Mouse (Mus musculus) olfactory bulb, adult 2 months (tissue): Measurements from ENCODE around the gene Tex14. TPM values are rescaled to one million over a fixed set of nuclear protein-coding genes. Genes with fewer than 3 reads are reported as not detected.
A peak's percentile ranks its signal among the peaks of the same experiment; 100 is the strongest.

Experiments
- H3K27ac ChIP-seq: fragments of 200-500 bp; 2 replicates; pipeline ENCODE4 v1.5.1; 2012; ENCODE audit warnings: low read depth, low read length; ENCODE audit not compliant: insufficient read depth
- H3K4me1 ChIP-seq: fragments of 200-500 bp; 2 replicates; pipeline ENCODE4 v1.6.1; 2012; ENCODE audit warnings: low read length; ENCODE audit not compliant: control insufficient read depth, insufficient read depth
- H3K4me3 ChIP-seq: fragments of 200-500 bp; 2 replicates; pipeline ENCODE4 v1.5.1; 2012; ENCODE audit warnings: mild to moderate bottlenecking, low read depth, low read length, moderate library complexity; ENCODE audit not compliant: insufficient read depth
- CTCF ChIP-seq: fragments of 200-500 bp; IDR thresholded peaks from 2 replicates; pipeline ENCODE4 v1.5.1; 2012; ENCODE audit warnings: low read depth, mild to moderate bottlenecking, low read length, moderate library complexity; ENCODE audit not compliant: insufficient read depth
- POLR2A ChIP-seq: fragments of 200-500 bp; IDR thresholded peaks from 2 replicates; pipeline ENCODE4 v1.6.1; 2012; ENCODE audit warnings: mild to moderate bottlenecking, low read depth, low read length, moderate library complexity; ENCODE audit not compliant: insufficient read depth
- WGBS: fragments of 180-500 bp; shearing (Covaris S2); methylation state at CpG from one replicate; pipeline ENCODE4 v1.1.7; 2018; 5-methylcytosine and 5-hydroxymethylcytosine counted together
- polyA plus RNA-seq: library from polyadenylated mRNA; stranded (reverse); fragments of >200 nt; gene quantifications from 2 replicates; pipeline ENCODE4 v1.2.4, GENCODE M21; 2012; ENCODE audit warnings: low replicate concordance; ENCODE audit not compliant: missing spikeins, insufficient read depth, insufficient read length

The Tex14 gene
- not detected in 2 replicates for polyA plus RNA-seq

DNA sequence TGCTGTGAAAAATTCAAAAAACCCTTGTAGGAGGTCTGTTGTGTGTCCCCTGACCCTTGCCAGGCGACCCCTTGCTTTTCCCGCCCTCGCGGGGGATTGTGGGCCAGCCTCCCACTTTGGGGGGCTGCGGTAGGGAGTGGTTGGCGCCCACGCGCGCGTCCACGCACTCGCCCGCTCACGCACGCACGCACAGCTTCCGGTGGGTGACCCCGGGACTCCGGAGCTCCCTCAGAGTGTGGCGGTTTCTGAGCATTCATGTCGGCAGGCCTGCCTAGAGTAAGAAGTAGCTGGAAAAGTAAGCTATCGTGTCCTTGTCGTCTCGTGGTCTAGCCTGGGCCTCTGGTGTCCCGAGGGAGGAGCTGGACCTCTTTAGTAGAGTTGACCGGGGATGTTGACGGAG is at the start of gene Tex14, which contains the start of gene Rad51c:
Tex14 (plus strand) TSS at position 190 of the 400 bp plus-strand sequence.
Rad51c (minus strand) TSS at position 79 of the 400 bp plus-strand sequence.
- Histone ChIP-seq H3K4me3 (peak within 1 kb of the TSS; percentile 71), H3K27ac (peak within 1 kb of the TSS; percentile 97), H3K4me1 (peaks cover 7% of the 10 kb centered on the region)
- TF ChIP-seq POLR2A (no peak), CTCF (no peak)
- WGBS = 83% methylated on average over 27 of the region's 27 CpGs

DNA sequence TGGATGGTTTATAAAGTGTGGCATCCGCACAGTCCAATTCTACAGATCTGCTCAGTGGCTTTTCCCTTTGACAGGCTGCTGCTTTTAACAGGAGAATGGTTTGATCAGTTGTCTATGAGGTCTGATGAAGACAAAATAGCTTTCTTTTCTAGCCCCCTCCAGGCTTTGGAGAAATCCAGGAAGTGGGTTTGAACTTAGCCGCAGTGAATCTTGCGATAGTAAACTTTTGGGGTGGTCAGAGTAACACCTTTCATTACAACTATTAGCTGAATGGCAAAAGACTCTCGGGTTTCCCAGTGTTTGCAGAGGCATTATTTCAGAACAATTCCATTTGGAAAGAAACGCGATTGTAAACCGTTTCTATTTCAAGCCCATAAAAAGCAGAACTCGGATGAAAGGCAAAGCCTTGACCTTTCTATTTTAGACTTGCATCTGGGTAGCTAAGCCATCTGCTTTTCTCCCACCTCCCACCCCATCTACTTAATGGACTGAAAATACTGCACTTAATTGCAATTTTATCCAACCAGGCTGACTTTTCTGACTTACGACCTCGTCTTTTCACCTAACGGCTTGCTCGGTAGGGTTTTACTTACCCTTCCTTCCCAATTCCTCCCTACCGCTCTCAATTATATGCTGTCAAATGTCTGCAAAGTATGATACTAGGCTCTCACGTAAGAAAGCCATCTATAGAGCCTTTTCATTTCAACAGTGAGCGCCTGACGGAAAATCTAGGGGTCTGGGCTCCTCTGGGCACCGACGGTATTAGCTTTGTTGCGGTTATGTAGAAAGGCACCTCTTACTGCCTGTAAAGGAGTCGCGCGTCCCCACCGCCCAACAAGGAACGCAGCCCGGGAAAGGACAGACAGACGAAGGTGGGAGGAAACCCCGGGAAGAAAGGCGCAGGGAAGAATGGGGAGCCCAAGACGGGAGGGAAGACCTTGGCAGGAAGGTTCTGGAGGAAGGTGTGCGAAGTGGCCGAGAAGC is 47.3 kb upstream of the Tex14 start:
- peaks cover 4% of the 10 kb centered on the region; the same call in 1 of the 2 replicates for H3K4me1 ChIP-seq
- peak overlapping the region; percentile 92 for H3K27ac ChIP-seq
- TF ChIP-seq CTCF = no peak
- TF ChIP-seq POLR2A = no peak
- 1% methylated on average over 31 of the region's 31 CpGs for WGBS
- peak overlapping the region; percentile 89 for H3K4me3 ChIP-seq

DNA sequence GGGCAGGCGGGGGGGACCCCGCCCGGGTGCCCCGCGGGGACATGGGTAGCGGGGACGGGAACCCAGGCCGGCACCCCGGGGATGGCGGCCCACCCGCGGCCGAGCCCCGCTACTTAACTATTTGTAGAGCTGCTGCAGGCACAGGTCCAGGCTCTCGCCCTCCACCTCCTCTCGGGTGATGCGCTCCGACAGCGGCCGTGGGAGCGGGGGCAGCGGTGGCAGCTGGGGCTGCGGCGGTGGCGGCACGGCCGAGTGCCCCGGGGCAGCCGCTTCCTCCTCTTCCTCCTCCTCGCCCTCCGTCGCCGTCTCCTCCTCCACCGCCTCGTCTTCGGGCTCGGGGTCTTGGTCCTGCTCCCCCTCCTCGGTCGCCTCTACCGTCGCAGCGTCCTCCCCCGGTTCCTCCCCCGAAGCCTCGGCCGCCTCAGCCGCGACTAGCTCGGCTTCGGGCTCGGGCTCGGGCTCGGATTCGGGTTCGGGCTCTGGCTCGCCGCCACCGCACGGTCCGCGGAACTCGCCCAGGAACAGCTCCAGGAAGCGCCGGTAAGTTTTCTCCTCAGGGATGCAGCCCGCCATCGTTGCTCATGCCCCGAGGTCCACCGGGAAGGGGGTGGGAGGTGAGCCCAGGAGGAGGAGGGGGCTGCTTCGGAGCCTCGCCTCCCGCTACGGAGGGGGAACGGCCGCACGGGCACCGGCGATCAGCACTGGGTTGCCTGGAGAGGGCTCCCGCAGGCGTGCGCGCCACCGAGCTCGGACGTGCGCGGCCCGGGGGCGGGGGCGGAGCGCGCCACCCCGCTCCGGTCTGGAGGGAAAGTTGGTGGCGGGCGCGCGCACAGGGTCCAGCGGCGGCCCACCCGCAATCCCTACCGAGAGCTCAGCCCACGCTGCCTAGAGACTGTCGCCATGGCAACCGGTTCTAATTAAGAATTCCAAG is 46.3 kb upstream of the Tex14 start, which contains the start of gene Ppm1e:
Ppm1e (minus strand) TSS at position 693 of the 931 bp plus-strand sequence.
- Histone ChIP-seq H3K4me1 (peaks cover 4% of the 10 kb centered on the region; the same call in 1 of the 2 replicates), H3K4me3 (peak within 1 kb of the TSS; percentile 89), H3K27ac (peak within 1 kb of the TSS; percentile 92)
- peak; percentile 85 for TF ChIP-seq POLR2A
- TF ChIP-seq CTCF = 0 out of 2 replicates have a peak, but pooled peaks have one; percentile 29
- under 1% methylated on average over 104 of the region's 104 CpGs for WGBS

DNA sequence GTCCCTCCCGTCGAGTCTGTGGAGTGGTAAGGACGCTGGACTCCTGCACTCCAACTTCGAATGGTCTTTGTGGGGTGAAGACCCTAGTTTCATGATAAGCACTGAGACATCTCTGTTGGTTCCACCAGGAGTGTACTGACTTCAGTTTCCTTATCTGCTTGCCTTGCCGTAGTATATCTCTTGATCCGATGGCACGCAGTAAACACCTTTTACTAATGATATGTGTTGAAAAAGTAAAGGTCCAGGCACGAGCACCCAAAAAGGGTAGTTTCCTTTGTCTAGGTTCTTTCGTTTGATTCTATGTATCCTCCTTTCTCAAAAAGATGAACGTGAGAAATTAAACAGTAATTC is 45.6 kb upstream of the Tex14 start:
- WGBS = 3% methylated on average over 10 of the region's 10 CpGs
- no peak for TF ChIP-seq POLR2A
- no peak for TF ChIP-seq CTCF
- Histone ChIP-seq H3K4me3 (peak overlapping the region; percentile 89), H3K4me1 (peaks cover 4% of the 10 kb centered on the region; the same call in 1 of the 2 replicates), H3K27ac (peak overlapping the region; percentile 92)

DNA sequence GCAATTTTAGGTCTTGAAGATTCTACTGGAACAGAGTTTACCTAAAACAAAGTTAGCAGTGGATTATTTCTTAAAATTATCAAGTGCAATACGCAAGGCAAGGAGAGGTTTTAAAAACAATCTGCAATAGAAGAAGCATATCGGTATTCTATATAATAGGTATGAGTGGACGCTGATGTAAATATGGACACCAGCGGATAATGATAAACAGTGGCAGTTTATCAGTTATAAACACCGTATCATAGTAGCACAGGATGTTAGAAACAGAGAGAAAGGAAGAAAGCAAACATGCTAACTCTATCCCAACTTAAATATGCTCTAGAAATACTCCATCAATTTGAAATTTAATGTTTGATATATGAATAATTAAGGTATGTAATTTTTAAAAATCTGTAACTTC is 39.7 kb upstream of the Tex14 start:
- H3K27ac ChIP-seq = no peak overlapping the region
- 0 out of 2 replicates have a peak, but pooled peaks cover 2% of the 10 kb centered on the region for H3K4me1 ChIP-seq
- H3K4me3 ChIP-seq = no peak overlapping the region
- no peak for TF ChIP-seq CTCF
- WGBS = 97% methylated on average over 5 of the region's 5 CpGs

DNA sequence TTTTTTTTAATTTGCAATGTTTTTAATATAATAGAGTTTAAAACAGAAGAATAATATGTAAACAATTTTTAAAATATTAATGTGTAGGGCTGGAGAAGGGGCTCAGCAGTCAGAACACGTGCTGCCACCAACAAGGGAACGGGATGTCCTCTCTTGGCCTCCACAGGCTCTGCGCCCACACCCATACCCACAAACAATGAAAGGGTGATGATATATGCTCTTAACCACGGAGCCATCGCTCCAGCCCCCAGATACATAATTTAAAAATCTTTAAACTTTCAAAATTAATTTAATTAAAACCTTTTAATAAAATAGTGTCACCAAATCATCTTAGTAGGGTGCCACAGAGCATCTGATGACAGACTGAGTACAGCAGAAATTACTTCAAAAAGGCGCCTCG is 37.8 kb upstream of the Tex14 start:
- TF ChIP-seq CTCF = no peak
- TF ChIP-seq POLR2A = no peak
- 83% methylated on average over 7 of the region's 7 CpGs for WGBS
- Histone ChIP-seq H3K4me1 (no peaks in the 10 kb centered on the region), H3K4me3 (no peak overlapping the region), H3K27ac (no peak overlapping the region)

DNA sequence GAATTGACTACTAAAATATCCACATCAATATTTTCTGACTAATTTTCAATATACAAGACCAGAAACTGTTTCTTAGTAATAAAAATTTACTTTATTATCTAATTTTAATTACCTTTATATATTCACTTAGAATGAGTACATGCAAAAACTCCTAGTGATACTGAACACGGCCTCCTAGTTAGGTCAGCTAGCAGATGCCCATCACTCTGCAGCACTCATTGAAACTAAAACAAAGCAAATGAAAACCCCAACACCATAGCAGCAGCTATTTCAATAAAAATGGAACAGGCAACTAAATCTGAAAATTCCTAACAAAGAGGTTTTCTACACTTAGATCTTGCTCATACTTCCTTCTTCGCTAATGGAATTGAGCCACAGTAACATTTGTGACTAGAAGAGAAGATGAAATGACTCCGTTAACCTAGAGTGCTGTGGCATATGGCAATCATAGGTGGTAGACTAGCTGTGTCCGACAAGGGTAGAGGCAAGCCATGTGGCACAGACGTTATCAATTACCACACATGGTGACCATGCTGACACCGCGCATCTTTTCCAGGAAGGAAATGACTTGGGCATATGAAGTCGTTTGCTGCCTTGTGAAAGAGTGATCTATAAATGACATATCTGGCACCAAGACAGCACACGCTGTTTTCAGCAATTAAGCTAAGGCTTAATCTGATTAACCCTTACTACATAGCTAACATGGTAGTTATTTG is 36.8 kb upstream of the Tex14 start:
- TF ChIP-seq POLR2A (no peak), CTCF (no peak)
- Histone ChIP-seq H3K4me1 (no peaks in the 10 kb centered on the region), H3K27ac (no peak overlapping the region), H3K4me3 (no peak overlapping the region)
- 79% methylated on average over 9 of the region's 9 CpGs for WGBS

DNA sequence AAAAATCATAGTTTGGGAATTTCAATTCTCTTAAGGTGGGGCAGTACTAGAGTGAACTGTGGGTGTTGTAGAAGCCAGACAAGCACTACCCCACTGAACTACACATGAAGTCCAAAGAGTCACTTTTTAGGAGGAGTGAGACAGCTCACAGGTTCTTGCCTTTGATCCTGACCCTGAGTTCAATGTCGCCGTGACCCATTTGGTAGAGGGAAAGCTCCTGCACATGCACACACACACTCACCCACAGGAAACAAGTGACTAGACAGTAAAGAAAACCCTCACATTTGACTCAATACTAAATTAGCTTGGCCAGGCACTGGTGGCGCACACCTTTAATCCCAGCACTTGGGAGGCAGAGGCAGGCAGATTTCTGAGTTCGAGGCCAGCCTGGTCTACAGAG is 20.3 kb upstream of the Tex14 start:
- 98% methylated on average over 4 of the region's 4 CpGs for WGBS
- Histone ChIP-seq H3K27ac (no peak overlapping the region), H3K4me1 (no peaks in the 10 kb centered on the region), H3K4me3 (no peak overlapping the region)
- TF ChIP-seq POLR2A (no peak), CTCF (no peak)
